Mouse (Mus musculus) cerebellum, postnatal 10 days (tissue): ENCODE measurements around the gene Oaz3.

Experiments
- DNase-seq, 2 experiments: peaks; one replicate each; pipeline ENCODE4 v3.0.0; 2021; ENCODE audit warnings: mixed read lengths in 2 of 2

The Oaz3 gene

GRCm38 (mm10) chr3:94456529-94457000, 12.8 kb upstream of the Oaz3 start:
- peak; percentile 93 for DNase-seq

- no peak for DNase-seq
Measured at GRCm38 (mm10) chr3:94449377-94449776, 5.7 kb upstream of the Oaz3 start.

GRCm38 (mm10) chr3:94442951-94443596, 641 bp downstream of the Oaz3 start, which contains the start of gene Mrpl9:
Gene Mrpl9, plus strand, starts transcription at chr3:94443318.
- peak; percentile 97 to 99 for DNase-seq

- peak; percentile 44 to 53 for DNase-seq
Measured at GRCm38 (mm10) chr3:94441182-94441581, 2.5 kb downstream of the Oaz3 start.

GRCm38 (mm10) chr3:94436420-94436819, 7.3 kb downstream of the Oaz3 start:
- no peak for DNase-seq

GRCm38 (mm10) chr3:94434305-94434704, 9.4 kb downstream of the Oaz3 start:
- no peak for DNase-seq

GRCm38 (mm10) chr3:94430980-94431379, 12.7 kb downstream of the Oaz3 start:
- DNase-seq, result no peak

GRCm38 (mm10) chr3:94413031-94413679, 30.6 kb downstream of the Oaz3 start, which contains the start of gene Tdrkh:
Gene Tdrkh, plus strand, starts transcription at chr3:94413273.
- peak; percentile 97 to 98 for DNase-seq

- no peak for DNase-seq
Measured at GRCm38 (mm10) chr3:94412530-94412929, 31.2 kb downstream of the Oaz3 start.

GRCm38 (mm10) chr3:94405561-94405960, 38.2 kb downstream of the Oaz3 start:
- DNase-seq, result no peak

GRCm38 (mm10) chr3:94404366-94405054, 39.2 kb downstream of the Oaz3 start:
- no peak for DNase-seq

GRCm38 (mm10) chr3:94402451-94402850, 41.3 kb downstream of the Oaz3 start:
- no peak for DNase-seq

GRCm38 (mm10) chr3:94399663-94400310, 43.9 kb downstream of the Oaz3 start:
- peak in 1 of 2 experiments; percentile 37 for DNase-seq

GRCm38 (mm10) chr3:94398943-94399481, 44.7 kb downstream of the Oaz3 start:
- peak; percentile 70 to 75 for DNase-seq

- no peak for DNase-seq
Measured at GRCm38 (mm10) chr3:94398217-94398616, 45.5 kb downstream of the Oaz3 start, which contains the start of gene Lingo4. Gene Lingo4, plus strand, starts transcription at chr3:94398517.

- DNase-seq, result no peak
Measured at GRCm38 (mm10) chr3:94396851-94397250, 46.9 kb downstream of the Oaz3 start.

GRCm38 (mm10) chr3:94396336-94396735, 47.4 kb downstream of the Oaz3 start:
- no peak for DNase-seq

- DNase-seq, result no peak
Measured at GRCm38 (mm10) chr3:94393049-94393448, 50.7 kb downstream of the Oaz3 start.

GRCm38 (mm10) chr3:94392128-94392527, 51.6 kb downstream of the Oaz3 start:
- DNase-seq, result no peak

- peak; percentile 90 for DNase-seq
Measured at GRCm38 (mm10) chr3:94391001-94391400, 52.7 kb downstream of the Oaz3 start.

GRCm38 (mm10) chr3:94389420-94389819, 54.3 kb downstream of the Oaz3 start:
- no peak for DNase-seq

- no peak for DNase-seq
Measured at GRCm38 (mm10) chr3:94388047-94388446, 55.7 kb downstream of the Oaz3 start.

GRCm38 (mm10) chr3:94387391-94387790, 56.3 kb downstream of the Oaz3 start:
- DNase-seq, result no peak
